Mouse (Mus musculus): ENCODE results near the gene Stox2.

GRCm38 (mm10) chr8:47326348-47326747 lies 119.8 kb downstream of the Stox2 start:
- TF ChIP-seq POLR2A (IDR thresholded peaks at IDR 0.05; ENCODE audit: low read depth, low read length) (no peak), CTCF (conservative IDR thresholded peaks at IDR 0.05; ENCODE audit: insufficient read depth, insufficient read length, low read depth, low read length) (no peak)
